Mouse (Mus musculus) layer of hippocampus, adult 8-10 months (tissue): ENCODE measurements around the gene Tnip1. TPM values are rescaled to one million over a fixed set of nuclear protein-coding genes. Genes with fewer than 3 reads are reported as not detected.
"Not testable (repeated sequence)": the region's sequence is repeated elsewhere in the genome, so short reads cannot be mapped to it uniquely, and the experiment has no call there.

Experiments
- DNase-seq, 2 experiments: peaks; one replicate each; pipeline ENCODE4 v3.0.0; 2022; ENCODE audit warnings: low spot score in 2 of 2
- total RNA-seq, 4 experiments: library from RNA; stranded (reverse); gene quantifications; 2 replicates each; pipeline ENCODE4 v1.2.4; 2022

The Tnip1 gene
- total RNA-seq, 4 experiments from 2014 or later, result 31.4 to 34.3 (median 33.9) TPM

GRCm38 (mm10) chr11:54972789-54973188 is 10.1 kb upstream of the Tnip1 start:
- DNase-seq, result no peak

- no peak for DNase-seq
Observed at GRCm38 (mm10) chr11:54972049-54972723, 9.5 kb upstream of the Tnip1 start.

- DNase-seq, result no peak
Observed at GRCm38 (mm10) chr11:54971365-54972048, 8.8 kb upstream of the Tnip1 start.

GRCm38 (mm10) chr11:54965234-54965633 is 2.5 kb upstream of the Tnip1 start:
- no peak for DNase-seq

GRCm38 (mm10) chr11:54961921-54962320 is 796 bp downstream of the Tnip1 start:
- DNase-seq, result no peak

GRCm38 (mm10) chr11:54961164-54961850 is 1.4 kb downstream of the Tnip1 start:
- no peak for DNase-seq

- no peak for DNase-seq
Observed at GRCm38 (mm10) chr11:54960251-54960650, 2.5 kb downstream of the Tnip1 start.

GRCm38 (mm10) chr11:54958571-54959073 is 4.1 kb downstream of the Tnip1 start:
- DNase-seq, result no peak

GRCm38 (mm10) chr11:54957708-54958107 is 5.0 kb downstream of the Tnip1 start:
- not testable (repeated sequence) for DNase-seq

- no peak for DNase-seq
Observed at GRCm38 (mm10) chr11:54956912-54957311, 5.8 kb downstream of the Tnip1 start.

GRCm38 (mm10) chr11:54955735-54956480 is 6.8 kb downstream of the Tnip1 start:
- peak; percentile 97 to 98 for DNase-seq

GRCm38 (mm10) chr11:54955400-54955734 is 7.3 kb downstream of the Tnip1 start:
- not testable (repeated sequence) for DNase-seq

- DNase-seq, result no peak
Observed at GRCm38 (mm10) chr11:54954716-54955115, 8.0 kb downstream of the Tnip1 start.

- DNase-seq, result no peak
Observed at GRCm38 (mm10) chr11:54953993-54954446, 8.7 kb downstream of the Tnip1 start.

- DNase-seq, result no peak
Observed at GRCm38 (mm10) chr11:54952651-54953050, 10.1 kb downstream of the Tnip1 start.

- no peak for DNase-seq
Observed at GRCm38 (mm10) chr11:54950684-54951083, 12.0 kb downstream of the Tnip1 start.

- no peak for DNase-seq
Observed at GRCm38 (mm10) chr11:54949717-54950116, 13.0 kb downstream of the Tnip1 start.

GRCm38 (mm10) chr11:54944702-54945101 is 18.0 kb downstream of the Tnip1 start:
- DNase-seq, result no peak

GRCm38 (mm10) chr11:54940056-54940455 is 22.7 kb downstream of the Tnip1 start:
- DNase-seq, result no peak

- DNase-seq, result no peak
Observed at GRCm38 (mm10) chr11:54939501-54939900, 23.2 kb downstream of the Tnip1 start.

GRCm38 (mm10) chr11:54936771-54937140 is 26.0 kb downstream of the Tnip1 start:
- DNase-seq, result no peak
